Mouse (Mus musculus) heart, postnatal 0 days (tissue): ENCODE results near the gene Zc2hc1c.

Experiments used
- CTCF ChIP-seq: IDR thresholded peaks from 2 replicates; pipeline ENCODE4 v1.5.1; 2016; ENCODE audit warnings: antibody characterized with exemption, control low read depth, low read depth
- EP300 ChIP-seq: IDR thresholded peaks from 2 replicates; pipeline ENCODE4 v1.6.1; 2016; ENCODE audit warnings: antibody characterized with exemption, low read depth

DNA sequence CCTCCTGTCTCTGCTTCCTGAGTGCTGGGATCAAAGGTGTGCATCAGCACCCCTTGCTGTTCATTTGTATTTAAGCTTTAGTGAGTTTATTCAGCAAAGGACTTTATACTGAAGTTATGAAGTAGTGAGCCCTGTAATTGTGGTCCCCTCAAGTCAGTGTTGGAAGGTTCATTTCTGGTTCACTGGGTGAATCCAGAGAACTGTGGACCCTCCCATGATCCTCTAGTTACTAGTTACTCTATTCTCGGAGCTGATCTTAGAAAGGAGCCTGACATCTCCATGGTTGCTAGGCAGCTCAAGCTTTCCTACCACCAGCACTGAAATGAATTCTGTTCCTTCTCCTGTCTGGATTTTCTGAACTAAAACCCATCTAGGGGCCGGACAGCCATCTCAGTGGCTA lies 7.1 kb downstream of the Zc2hc1c start:
- TF ChIP-seq EP300, result no peak
- TF ChIP-seq CTCF, result no peak
